Mouse (Mus musculus) megakaryocyte, adult 5-6 weeks (primary cell): ENCODE data around the gene Cdk17. TPM values are rescaled to one million over a fixed set of nuclear protein-coding genes. Genes with fewer than 3 reads are reported as not detected.

ENCODE experiments used
- ATAC-seq: 2 replicates; pipeline ENCODE4 v1.8.0; 2016; ENCODE audit warnings: mild to moderate bottlenecking, inconsistent platforms; ENCODE audit not compliant: poor library complexity, severe bottlenecking
- total RNA-seq, 2 experiments: library from RNA; stranded (forward) in 1 of 2; stranded (reverse) in 1 of 2; fragments of 153-499, 151-499 nt in 1 of 2; fragments of 221-1000, 200-1000 nt in 1 of 2; gene quantifications; 2 replicates each; pipeline versions ENCODE4 v1.2.3 to v1.2.4; 2015 to 2017

Gene Cdk17
- total RNA-seq, 2 experiments from 2014 or later, result 36.3 to 36.5 TPM

GRCm38 (mm10) chr10:93253156-93253555 lies 92.5 kb downstream of the Cdk17 start:
- no peak for ATAC-seq

- ATAC-seq, result no peak
Observed at GRCm38 (mm10) chr10:93255294-93255693, 94.6 kb downstream of the Cdk17 start.

DNA sequence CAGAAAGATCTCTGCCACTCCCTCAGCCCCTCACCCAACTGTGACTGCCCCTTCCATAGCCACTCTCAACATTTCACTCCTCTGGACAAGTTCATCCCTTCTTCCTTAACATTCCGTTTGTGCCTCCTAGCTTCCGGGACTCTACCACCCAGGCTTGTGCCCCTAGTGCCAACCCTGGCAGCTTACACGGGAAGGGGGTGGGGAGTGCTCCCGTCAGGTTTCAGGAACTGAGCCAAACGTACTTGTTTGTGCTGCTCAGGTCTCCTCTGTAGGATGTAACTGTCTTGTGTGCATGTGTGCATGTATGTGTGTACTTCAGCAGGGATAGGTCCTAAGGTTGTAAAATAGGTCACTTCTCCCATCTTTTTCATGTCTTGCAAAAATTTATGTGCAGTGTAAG lies 99.2 kb downstream of the Cdk17 start:
- no peak for ATAC-seq

GRCm38 (mm10) chr10:93261132-93261980 lies 100.7 kb downstream of the Cdk17 start:
- peak; percentile 84 for ATAC-seq

GRCm38 (mm10) chr10:93261981-93262499 lies 101.4 kb downstream of the Cdk17 start:
- peak; percentile 15; the same call in 1 of the 2 replicates for ATAC-seq

- no peak for ATAC-seq
Observed at GRCm38 (mm10) chr10:93263431-93263830, 102.8 kb downstream of the Cdk17 start.

- no peak for ATAC-seq
Observed at GRCm38 (mm10) chr10:93264001-93264400, 103.3 kb downstream of the Cdk17 start.

GRCm38 (mm10) chr10:93265833-93266232 lies 105.2 kb downstream of the Cdk17 start:
- no peak for ATAC-seq

GRCm38 (mm10) chr10:93266521-93266920 lies 105.8 kb downstream of the Cdk17 start:
- no peak for ATAC-seq

- no peak for ATAC-seq
Observed at GRCm38 (mm10) chr10:93267509-93267908, 106.8 kb downstream of the Cdk17 start.

DNA sequence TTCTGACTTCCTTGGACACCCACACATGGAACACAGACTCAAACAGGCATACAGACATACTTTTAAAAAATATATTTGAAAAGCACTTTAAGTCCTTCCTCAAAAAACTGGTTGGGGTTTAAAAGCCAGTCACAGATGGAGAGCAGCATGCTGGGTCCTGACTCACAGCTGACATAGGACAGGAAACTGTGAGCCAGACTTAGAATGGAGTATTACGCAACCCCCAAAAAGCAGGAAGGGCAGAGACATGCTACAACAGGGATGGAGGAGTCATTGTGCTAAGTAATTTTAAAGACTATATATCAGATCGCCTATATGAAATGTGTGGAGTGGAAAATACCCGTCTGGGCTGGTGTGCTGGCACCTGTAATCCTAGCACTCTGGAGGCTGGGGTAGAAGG lies 107.7 kb downstream of the Cdk17 start:
- peak; percentile 95 for ATAC-seq

- ATAC-seq, result no peak
Observed at GRCm38 (mm10) chr10:93269744-93270143, 109.1 kb downstream of the Cdk17 start.

DNA sequence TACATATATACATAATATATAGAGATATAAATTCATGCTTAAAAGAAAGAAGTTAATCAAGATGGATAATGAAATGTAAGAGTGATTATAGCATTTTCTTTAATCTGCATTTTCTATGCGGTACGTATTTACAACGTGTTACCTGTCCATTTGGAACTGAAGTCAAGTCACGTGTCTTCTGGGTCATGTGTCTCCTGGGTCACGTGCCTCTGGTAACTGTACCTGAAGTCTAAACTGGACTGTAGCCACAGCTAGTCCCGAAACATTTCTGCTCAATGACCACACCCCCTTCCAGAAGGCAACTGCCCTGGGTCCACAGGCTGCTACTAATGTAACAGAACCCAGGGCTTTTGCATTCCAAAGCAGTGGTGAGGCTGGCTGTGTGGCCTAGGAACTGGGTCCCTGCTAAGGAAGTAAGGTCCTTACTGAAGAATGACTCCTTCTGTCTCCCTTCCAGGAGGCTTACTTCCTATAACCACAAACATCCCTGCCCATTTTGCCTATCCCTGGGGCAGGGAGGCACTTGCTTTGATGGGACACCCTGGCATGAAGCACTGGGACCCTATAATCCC lies 110.3 kb downstream of the Cdk17 start:
- no peak for ATAC-seq

DNA sequence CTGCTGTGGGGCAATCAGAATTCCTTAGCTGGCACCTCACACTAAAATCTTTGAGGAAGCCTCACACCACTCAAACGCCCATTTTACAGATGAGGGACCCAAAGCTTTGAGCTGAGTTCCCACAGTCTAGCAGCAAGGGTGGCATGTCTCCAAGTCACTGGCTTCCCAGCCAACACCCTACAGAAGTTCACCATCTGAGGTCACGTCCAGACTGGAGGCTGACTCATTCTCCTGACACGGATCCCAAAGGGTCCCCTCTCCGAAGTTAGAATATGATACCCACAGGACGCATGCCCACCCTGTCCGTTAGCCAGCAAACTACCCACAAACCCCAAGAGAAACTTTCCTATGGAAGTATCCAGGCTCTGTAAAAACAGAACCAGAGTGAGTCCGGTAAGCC lies 111.2 kb downstream of the Cdk17 start:
- no peak for ATAC-seq

DNA sequence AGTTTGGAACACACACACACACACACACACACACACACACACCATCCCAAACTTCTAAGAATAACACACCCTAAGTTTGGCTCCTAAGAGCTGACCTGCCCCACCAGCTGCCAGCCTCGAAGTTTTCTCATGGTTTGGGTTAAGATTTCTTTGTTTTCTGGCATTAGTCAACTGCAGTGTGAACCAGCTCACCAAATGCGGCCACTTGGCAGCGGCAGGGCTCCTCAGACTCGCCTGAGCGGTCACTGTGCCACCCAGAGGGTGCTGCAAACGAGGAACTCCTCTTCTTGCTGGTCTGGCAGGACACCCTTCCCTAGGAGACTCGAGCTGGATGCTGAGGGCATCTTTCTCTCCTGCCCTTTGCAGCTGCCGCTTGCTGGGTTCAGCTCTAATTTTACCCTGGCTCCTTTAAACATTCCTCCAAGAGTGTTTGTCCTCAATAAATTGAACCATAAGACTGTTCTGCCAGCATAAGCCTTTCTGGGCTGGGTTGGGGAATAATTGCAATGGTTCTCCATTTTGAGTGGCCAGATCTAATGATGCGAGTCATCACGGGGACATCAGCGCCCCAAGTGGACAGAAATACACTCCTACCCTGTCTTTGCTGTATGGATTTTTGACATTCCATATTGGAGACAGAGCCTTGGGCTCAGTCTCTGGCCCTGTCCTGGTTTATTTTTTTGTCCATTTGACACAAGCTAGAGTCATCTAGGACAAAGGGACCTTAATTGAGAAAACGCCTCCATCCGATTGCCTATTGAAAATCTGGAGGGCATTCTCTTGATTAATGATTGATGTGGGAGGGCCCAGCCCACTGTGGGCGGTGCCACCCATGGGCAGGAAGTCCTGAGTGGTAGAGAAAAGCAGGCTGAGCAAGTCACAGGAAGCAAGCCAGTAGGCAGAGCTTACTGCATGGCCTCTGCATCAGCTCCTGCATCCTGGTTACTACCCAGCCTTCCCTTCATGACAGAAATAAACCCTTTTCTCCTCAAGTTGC lies 112.6 kb downstream of the Cdk17 start:
- ATAC-seq, result peak; percentile 43; the same call in 1 of the 2 replicates

- peak; percentile 16; the same call in 1 of the 2 replicates for ATAC-seq
Observed at GRCm38 (mm10) chr10:93274277-93274696, 113.6 kb downstream of the Cdk17 start.

- ATAC-seq, result no peak
Observed at GRCm38 (mm10) chr10:93275212-93276136, 114.8 kb downstream of the Cdk17 start.

- ATAC-seq, result peak; percentile 72
Observed at GRCm38 (mm10) chr10:93276349-93276763, 115.7 kb downstream of the Cdk17 start.

DNA sequence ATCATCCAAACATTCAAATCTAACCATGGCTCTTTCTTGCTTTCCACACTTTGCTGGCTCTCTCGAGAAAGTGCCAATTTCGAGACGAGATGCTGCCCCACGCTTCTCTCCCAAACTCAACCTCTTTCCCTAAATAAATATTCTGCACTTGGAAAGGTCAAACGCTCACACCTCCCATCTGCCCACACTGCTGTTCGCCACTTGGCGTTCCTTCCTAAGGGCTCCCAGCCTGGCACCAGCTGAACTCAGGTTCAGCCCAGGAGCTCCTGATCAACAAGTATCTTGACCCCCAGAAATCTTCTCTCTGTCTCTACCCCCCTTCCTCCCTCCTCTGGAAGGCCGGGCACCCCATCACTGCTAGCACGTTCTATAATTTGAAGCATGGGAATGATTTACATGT lies 116.2 kb downstream of the Cdk17 start:
- no peak for ATAC-seq

- no peak for ATAC-seq
Observed at GRCm38 (mm10) chr10:93278361-93278760, 117.7 kb downstream of the Cdk17 start.
